Mouse (Mus musculus): ENCODE results near the gene Plce1. TPM values are rescaled to one million over a fixed set of nuclear protein-coding genes. Genes with fewer than 3 reads are reported as not detected.

Plce1 gene
- polyA plus RNA-seq, 2 experiments: 0.21 to 0.50 TPM

DNA sequence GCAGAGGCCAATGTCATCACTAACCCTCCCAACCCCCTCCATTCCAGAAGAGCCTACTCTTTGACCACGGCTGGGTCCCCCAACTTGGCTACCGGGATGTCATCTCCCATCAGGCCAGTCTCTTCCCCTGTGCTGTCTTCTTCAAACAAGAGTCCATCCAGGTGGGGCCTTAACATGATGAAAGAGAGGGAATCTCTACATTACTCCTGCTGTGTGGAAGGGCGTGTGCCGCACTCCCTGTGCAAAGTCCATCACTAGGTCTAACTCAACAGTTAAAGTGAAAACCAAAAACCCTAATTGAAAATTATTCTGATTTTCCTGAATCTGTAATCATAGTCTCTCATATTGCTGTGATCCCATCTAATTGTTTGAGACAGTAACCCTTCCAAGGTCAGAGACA is 240.9 kb downstream of the Plce1 start:
- H3K4me2 ChIP-seq (ENCODE audit: low read depth): no peak overlapping the region
- H3K27ac ChIP-seq: no peak overlapping the region
- H3K4me3 ChIP-seq (ENCODE audit: insufficient read depth in 1 of 2, low read depth in 2 of 2, low read length in 2 of 2): no peak overlapping the region
- no peaks in the 10 kb centered on the region for H3K27me3 ChIP-seq (ENCODE audit: control insufficient read depth, insufficient read depth, low read length)
- no peaks in the 10 kb centered on the region for H3K36me3 ChIP-seq (replicated peaks; ENCODE audit: control insufficient read depth, insufficient read depth, low read depth)
- no peak for DNase-seq (ENCODE audit: low read depth in 3 of 3, low spot score in 3 of 3)
- H3K4me1 ChIP-seq (replicated peaks; ENCODE audit: control insufficient read depth in 2 of 2, insufficient read depth in 2 of 2, low read length in 1 of 2): peaks cover 0 to 2% of the 10 kb centered on the region in 2 experiments; a peak in 1 of 4 replicates
- no peak overlapping the region for H3K9ac ChIP-seq (replicated peaks)
- WGBS (ENCODE audit: insufficient replicate concordance): 62% methylated on average over 4 of the region's 4 CpGs
- TF ChIP-seq CTCF (IDR thresholded peaks at IDR 0.05; ENCODE audit: low read depth) (no peak), EP300 (IDR thresholded peaks at IDR 0.05; ENCODE audit: low read depth) (no peak)
- no peak for ATAC-seq (ENCODE audit: insufficient read depth)
- no peaks in the 10 kb centered on the region for H3K9me3 ChIP-seq (ENCODE audit: control insufficient read depth, low read length)

DNA sequence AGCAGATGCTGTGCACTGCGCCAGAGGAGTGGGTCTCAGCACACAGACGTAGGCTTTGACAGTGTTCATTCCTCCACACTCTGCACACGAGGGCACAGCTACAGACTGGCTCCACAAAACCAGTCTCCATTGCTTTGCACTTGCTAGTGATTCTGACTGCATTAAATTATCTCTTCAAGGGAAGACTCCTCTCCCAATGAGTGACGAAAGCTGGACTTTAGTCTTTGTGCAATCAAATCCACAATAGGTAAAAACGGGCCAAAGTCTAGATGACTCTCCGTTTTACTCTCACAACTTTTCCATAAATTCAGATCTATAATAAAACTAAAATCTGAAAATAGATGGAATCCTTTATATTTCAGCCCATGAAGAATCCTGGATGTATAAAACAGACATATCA is 242.1 kb downstream of the Plce1 start:
- Histone ChIP-seq H3K4me1 (replicated peaks; ENCODE audit: control insufficient read depth in 2 of 2, insufficient read depth in 2 of 2, low read length in 1 of 2) (peaks cover 0 to 2% of the 10 kb centered on the region in 2 experiments; a peak in 1 of 4 replicates), H3K36me3 (replicated peaks; ENCODE audit: control insufficient read depth, insufficient read depth, low read depth) (no peaks in the 10 kb centered on the region), H3K4me2 (ENCODE audit: low read depth) (no peak overlapping the region), H3K9me3 (ENCODE audit: control insufficient read depth, low read length) (no peaks in the 10 kb centered on the region), H3K27me3 (ENCODE audit: control insufficient read depth, insufficient read depth, low read length) (no peaks in the 10 kb centered on the region), H3K4me3 (ENCODE audit: insufficient read depth in 1 of 2, low read depth in 2 of 2, low read length in 2 of 2) (no peak overlapping the region), H3K27ac (no peak overlapping the region), H3K9ac (replicated peaks) (no peak overlapping the region)
- ATAC-seq (ENCODE audit: insufficient read depth) (no peak), DNase-seq (ENCODE audit: low read depth in 3 of 3, low spot score in 3 of 3) (peak in 1 of 3 experiments; percentile 1)
- WGBS (ENCODE audit: insufficient replicate concordance): 60% methylated on average over 6 of the region's 6 CpGs
- TF ChIP-seq CTCF (IDR thresholded peaks at IDR 0.05; ENCODE audit: low read depth) (no peak), EP300 (IDR thresholded peaks at IDR 0.05; ENCODE audit: low read depth) (no peak)

DNA sequence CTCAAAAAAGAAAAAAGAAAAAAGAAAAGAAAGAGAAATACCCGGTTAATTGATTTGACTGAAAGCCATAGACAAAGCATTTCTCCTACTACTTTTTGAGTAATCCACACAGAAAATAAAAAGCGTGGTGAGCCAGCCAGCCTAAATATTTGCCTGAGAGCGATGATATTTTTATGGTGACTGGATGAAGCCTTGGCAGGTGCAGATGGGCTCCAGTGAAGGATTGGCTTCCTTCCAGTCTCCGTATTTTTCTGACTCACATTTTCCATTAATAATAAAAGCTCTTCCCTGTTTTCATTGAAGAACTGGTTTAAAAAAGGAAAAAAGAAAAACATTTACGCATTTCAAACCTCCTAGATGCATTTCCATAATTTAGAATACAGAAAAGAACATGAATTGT is 243.1 kb downstream of the Plce1 start:
- TF ChIP-seq EP300 (IDR thresholded peaks at IDR 0.05; ENCODE audit: low read depth) (no peak), CTCF (IDR thresholded peaks at IDR 0.05; ENCODE audit: low read depth) (no peak)
- Histone ChIP-seq H3K4me3 (ENCODE audit: insufficient read depth in 1 of 2, low read depth in 2 of 2, low read length in 2 of 2) (no peak overlapping the region), H3K27me3 (ENCODE audit: control insufficient read depth, insufficient read depth, low read length) (no peaks in the 10 kb centered on the region), H3K4me1 (replicated peaks; ENCODE audit: control insufficient read depth in 2 of 2, insufficient read depth in 2 of 2, low read length in 1 of 2) (peaks cover 0 to 2% of the 10 kb centered on the region in 2 experiments; a peak in 1 of 4 replicates), H3K4me2 (ENCODE audit: low read depth) (no peak overlapping the region), H3K9ac (replicated peaks) (no peak overlapping the region), H3K27ac (no peak overlapping the region), H3K9me3 (ENCODE audit: control insufficient read depth, low read length) (no peaks in the 10 kb centered on the region), H3K36me3 (replicated peaks; ENCODE audit: control insufficient read depth, insufficient read depth, low read depth) (no peaks in the 10 kb centered on the region)
- no peak for DNase-seq (ENCODE audit: low read depth in 3 of 3, low spot score in 3 of 3)
- 60% methylated on average over 5 of the region's 5 CpGs for WGBS (ENCODE audit: insufficient replicate concordance)
- ATAC-seq (ENCODE audit: insufficient read depth): no peak

DNA sequence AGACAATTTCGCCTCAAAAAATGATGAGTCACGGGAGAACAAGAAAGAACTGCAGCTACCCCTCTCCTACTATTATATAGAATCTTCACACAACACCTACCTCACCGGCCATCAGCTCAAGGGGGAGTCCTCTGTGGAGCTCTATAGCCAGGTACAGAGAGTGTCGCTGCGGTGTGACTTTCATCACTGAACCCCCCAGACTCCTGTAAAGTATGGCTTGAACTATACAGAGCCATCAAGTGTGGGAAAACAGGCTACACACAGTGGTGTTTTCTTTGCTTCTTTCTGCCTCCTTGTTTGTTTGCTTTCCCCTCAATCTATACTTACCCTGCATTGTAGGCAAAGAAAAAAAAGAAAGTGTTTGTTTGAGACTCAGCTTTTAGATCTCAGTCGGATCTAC is 247.9 kb downstream of the Plce1 start:
- no peak for TF ChIP-seq CTCF (IDR thresholded peaks at IDR 0.05; ENCODE audit: low read depth)
- TF ChIP-seq EP300 (IDR thresholded peaks at IDR 0.05; ENCODE audit: low read depth): no peak
- whole genome bisulfite sequencing (ENCODE audit: insufficient replicate concordance): 44% methylated on average over 6 of the region's 6 CpGs
- H3K9ac ChIP-seq (replicated peaks): no peak overlapping the region
- H3K36me3 ChIP-seq (replicated peaks; ENCODE audit: control insufficient read depth, insufficient read depth, low read depth): no peaks in the 10 kb centered on the region
- no peaks in the 10 kb centered on the region for H3K9me3 ChIP-seq (ENCODE audit: control insufficient read depth, low read length)
- no peak for DNase-seq (ENCODE audit: low read depth in 3 of 3, low spot score in 3 of 3)
- no peak for ATAC-seq (ENCODE audit: insufficient read depth)
- H3K4me3 ChIP-seq (ENCODE audit: insufficient read depth in 1 of 2, low read depth in 2 of 2, low read length in 2 of 2): no peak overlapping the region
- H3K27me3 ChIP-seq (ENCODE audit: control insufficient read depth, insufficient read depth, low read length): no peaks in the 10 kb centered on the region
- no peaks in the 10 kb centered on the region for H3K4me1 ChIP-seq (replicated peaks; ENCODE audit: control insufficient read depth in 2 of 2, insufficient read depth in 2 of 2, low read length in 1 of 2)
- H3K4me2 ChIP-seq (ENCODE audit: low read depth): no peak overlapping the region
- H3K27ac ChIP-seq: no peak overlapping the region

DNA sequence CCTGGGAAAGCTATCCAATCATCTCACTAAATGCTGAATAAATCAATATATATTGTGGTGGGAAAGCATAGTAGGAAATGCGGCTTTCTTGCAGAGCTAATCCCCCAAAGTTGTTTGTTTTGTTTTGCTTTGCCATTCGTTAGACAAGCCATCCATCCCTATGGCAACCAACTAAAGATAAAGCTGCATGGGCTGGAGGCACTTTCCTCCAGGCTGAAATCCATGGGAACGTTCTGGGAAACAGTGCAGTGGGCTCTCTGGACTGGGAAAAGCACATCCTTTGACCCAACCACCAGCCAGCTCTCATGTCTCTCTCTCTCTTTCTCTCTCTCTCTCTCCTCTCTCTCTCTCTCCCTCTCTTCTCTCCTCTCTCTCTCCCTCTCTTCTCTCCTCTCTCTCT is 248.4 kb downstream of the Plce1 start:
- 16% methylated on average over 3 of the region's 3 CpGs for WGBS (ENCODE audit: insufficient replicate concordance)
- Histone ChIP-seq H3K4me2 (ENCODE audit: low read depth) (no peak overlapping the region), H3K9me3 (ENCODE audit: control insufficient read depth, low read length) (no peaks in the 10 kb centered on the region), H3K4me3 (ENCODE audit: insufficient read depth in 1 of 2, low read depth in 2 of 2, low read length in 2 of 2) (no peak overlapping the region), H3K4me1 (replicated peaks; ENCODE audit: control insufficient read depth in 2 of 2, insufficient read depth in 2 of 2, low read length in 1 of 2) (no peaks in the 10 kb centered on the region), H3K27ac (no peak overlapping the region), H3K27me3 (ENCODE audit: control insufficient read depth, insufficient read depth, low read length) (no peaks in the 10 kb centered on the region), H3K36me3 (replicated peaks; ENCODE audit: control insufficient read depth, insufficient read depth, low read depth) (no peaks in the 10 kb centered on the region), H3K9ac (replicated peaks) (no peak overlapping the region)
- DNase-seq (ENCODE audit: low read depth in 3 of 3, low spot score in 3 of 3) (no peak), ATAC-seq (ENCODE audit: insufficient read depth) (no peak)
- TF ChIP-seq EP300 (IDR thresholded peaks at IDR 0.05; ENCODE audit: low read depth): no peak
- TF ChIP-seq CTCF (IDR thresholded peaks at IDR 0.05; ENCODE audit: low read depth): no peak

Measured in liver, embryonic 14.5 days (tissue).